Mouse (Mus musculus): Measurements from ENCODE around the gene Gfy. TPM values are rescaled to one million over a fixed set of nuclear protein-coding genes. Genes with fewer than 3 reads are reported as not detected.

Gfy gene
- polyA plus RNA-seq, 1 experiment from 2014 or later = not detected

- H3K9me3 ChIP-seq (ENCODE audit: control insufficient read depth, low read length) = no peaks in the 10 kb centered on the region
- ATAC-seq (ENCODE audit: low FRiP score, low TSS enrichment) = no peak
- peaks cover 42% of the 10 kb centered on the region for H3K36me3 ChIP-seq (ENCODE audit: control insufficient read depth, insufficient read depth, low read length)
- H3K4me2 ChIP-seq (replicated peaks; ENCODE audit: low read depth, low read length) = no peak overlapping the region
- H3K4me1 ChIP-seq (ENCODE audit: control insufficient read depth, insufficient read depth, low read length) = no peaks in the 10 kb centered on the region
- no peak overlapping the region for H3K4me3 ChIP-seq (ENCODE audit: low read length)
- no peak overlapping the region for H3K27ac ChIP-seq (ENCODE audit: low read depth, low read length)
- 90% methylated on average over 3 of the region's 3 CpGs for WGBS
- 0 out of 2 replicates have a peak, but pooled peaks cover 6% of the 10 kb centered on the region for H3K27me3 ChIP-seq (ENCODE audit: control insufficient read depth, insufficient read depth, low read length)
- no peak overlapping the region for H3K9ac ChIP-seq (ENCODE audit: low read depth, low read length)
Observed at GRCm38 (mm10) chr7:45141319-45141718, 38.0 kb downstream of the Gfy start.

GRCm38 (mm10) chr7:45139904-45140723 is 39.3 kb downstream of the Gfy start:
- H3K9ac ChIP-seq (ENCODE audit: low read depth, low read length) = no peak overlapping the region
- no peak overlapping the region for H3K4me3 ChIP-seq (ENCODE audit: low read length)
- WGBS = 75% methylated on average over 8 of the region's 8 CpGs
- no peaks in the 10 kb centered on the region for H3K4me1 ChIP-seq (ENCODE audit: control insufficient read depth, insufficient read depth, low read length)
- no peaks in the 10 kb centered on the region for H3K9me3 ChIP-seq (ENCODE audit: control insufficient read depth, low read length)
- no peak overlapping the region for H3K4me2 ChIP-seq (replicated peaks; ENCODE audit: low read depth, low read length)
- H3K27me3 ChIP-seq (ENCODE audit: control insufficient read depth, insufficient read depth, low read length) = 0 out of 2 replicates have a peak, but pooled peaks cover 6% of the 10 kb centered on the region
- ATAC-seq (ENCODE audit: low FRiP score, low TSS enrichment) = no peak
- peaks cover 31% of the 10 kb centered on the region for H3K36me3 ChIP-seq (ENCODE audit: control insufficient read depth, insufficient read depth, low read length)
- H3K27ac ChIP-seq (ENCODE audit: low read depth, low read length) = no peak overlapping the region

- Histone ChIP-seq H3K9ac (ENCODE audit: low read depth, low read length) (no peak overlapping the region), H3K27me3 (ENCODE audit: control insufficient read depth, insufficient read depth, low read length) (0 out of 2 replicates have a peak, but pooled peaks cover 6% of the 10 kb centered on the region)
Observed at GRCm38 (mm10) chr7:45138403-45138802, 41.0 kb downstream of the Gfy start.

GRCm38 (mm10) chr7:45137171-45138006 is 42.0 kb downstream of the Gfy start:
- no peak overlapping the region for H3K4me3 ChIP-seq (ENCODE audit: low read length)
- H3K9me3 ChIP-seq (ENCODE audit: control insufficient read depth, low read length) = no peaks in the 10 kb centered on the region
- no peak for ATAC-seq (ENCODE audit: low FRiP score, low TSS enrichment)
- no peak overlapping the region for H3K4me2 ChIP-seq (replicated peaks; ENCODE audit: low read depth, low read length)
- H3K36me3 ChIP-seq (ENCODE audit: control insufficient read depth, insufficient read depth, low read length) = peaks cover 9% of the 10 kb centered on the region
- H3K27ac ChIP-seq (ENCODE audit: low read depth, low read length) = no peak overlapping the region
- H3K4me1 ChIP-seq (ENCODE audit: control insufficient read depth, insufficient read depth, low read length) = peaks cover 4% of the 10 kb centered on the region; the same call in 1 of the 2 replicates
- 0 out of 2 replicates have a peak, but pooled peaks cover 6% of the 10 kb centered on the region for H3K27me3 ChIP-seq (ENCODE audit: control insufficient read depth, insufficient read depth, low read length)
- 79% methylated on average over 12 of the region's 12 CpGs for WGBS
- H3K9ac ChIP-seq (ENCODE audit: low read depth, low read length) = no peak overlapping the region

More at GRCm38 (mm10) chr7:45138403-45138802, 41.0 kb downstream of the Gfy start:
- no peak overlapping the region for H3K4me2 ChIP-seq (replicated peaks; ENCODE audit: low read depth, low read length)
- peaks cover 18% of the 10 kb centered on the region for H3K36me3 ChIP-seq (ENCODE audit: control insufficient read depth, insufficient read depth, low read length)
- ATAC-seq (ENCODE audit: low FRiP score, low TSS enrichment) = no peak
- H3K4me1 ChIP-seq (ENCODE audit: control insufficient read depth, insufficient read depth, low read length) = peaks cover 4% of the 10 kb centered on the region; the same call in 1 of the 2 replicates
- H3K9me3 ChIP-seq (ENCODE audit: control insufficient read depth, low read length) = no peaks in the 10 kb centered on the region
- WGBS = 83% methylated on average over 1 of the region's 1 CpGs
- H3K4me3 ChIP-seq (ENCODE audit: low read length) = no peak overlapping the region
- H3K27ac ChIP-seq (ENCODE audit: low read depth, low read length) = no peak overlapping the region

GRCm38 (mm10) chr7:45135993-45136567 is 43.3 kb downstream of the Gfy start, which contains the start of the genes Gm45713 and Flt3l:
Gm45713 (minus strand) TSS chr7:45136231.
Flt3l (minus strand) TSS chr7:45136432.
- Histone ChIP-seq H3K36me3 (ENCODE audit: control insufficient read depth, insufficient read depth, low read length) (no peaks in the 10 kb centered on the region), H3K9me3 (ENCODE audit: control insufficient read depth, low read length) (no peaks in the 10 kb centered on the region), H3K4me3 (ENCODE audit: low read length) (peak within 1 kb of the TSS; percentile 49), H3K9ac (ENCODE audit: low read depth, low read length) (peak within 1 kb of the TSS; percentile 63), H3K4me1 (ENCODE audit: control insufficient read depth, insufficient read depth, low read length) (peaks cover 4% of the 10 kb centered on the region; the same call in 1 of the 2 replicates), H3K4me2 (replicated peaks; ENCODE audit: low read depth, low read length) (peak within 1 kb of the TSS; percentile 67), H3K27me3 (ENCODE audit: control insufficient read depth, insufficient read depth, low read length) (0 out of 2 replicates have a peak, but pooled peaks cover 6% of the 10 kb centered on the region), H3K27ac (ENCODE audit: low read depth, low read length) (no peak within 1 kb of the TSS)
- peak; percentile 87 for ATAC-seq (ENCODE audit: low FRiP score, low TSS enrichment)
- 3% methylated on average over 29 of the region's 29 CpGs for WGBS

GRCm38 (mm10) chr7:45135370-45135769 is 44.0 kb downstream of the Gfy start:
- H3K9ac ChIP-seq (ENCODE audit: low read depth, low read length) = no peak overlapping the region

GRCm38 (mm10) chr7:45134544-45135026 is 44.8 kb downstream of the Gfy start:
- no peak overlapping the region for H3K27ac ChIP-seq (ENCODE audit: low read depth, low read length)
- ATAC-seq (ENCODE audit: low FRiP score, low TSS enrichment) = peak; percentile 9; the same call in 1 of the 2 replicates
- H3K4me3 ChIP-seq (ENCODE audit: low read length) = no peak overlapping the region
- 0 out of 2 replicates have a peak, but pooled peaks cover 6% of the 10 kb centered on the region for H3K27me3 ChIP-seq (ENCODE audit: control insufficient read depth, insufficient read depth, low read length)
- WGBS = 7% methylated on average over 12 of the region's 12 CpGs
- H3K36me3 ChIP-seq (ENCODE audit: control insufficient read depth, insufficient read depth, low read length) = no peaks in the 10 kb centered on the region
- H3K9me3 ChIP-seq (ENCODE audit: control insufficient read depth, low read length) = no peaks in the 10 kb centered on the region
- H3K4me2 ChIP-seq (replicated peaks; ENCODE audit: low read depth, low read length) = no peak overlapping the region
- H3K9ac ChIP-seq (ENCODE audit: low read depth, low read length) = no peak overlapping the region
- peaks cover 8% of the 10 kb centered on the region; the same call in 1 of the 2 replicates for H3K4me1 ChIP-seq (ENCODE audit: control insufficient read depth, insufficient read depth, low read length)

More at GRCm38 (mm10) chr7:45135370-45135769, 44.0 kb downstream of the Gfy start:
- 87% methylated on average over 3 of the region's 3 CpGs for WGBS
- no peak overlapping the region for H3K27ac ChIP-seq (ENCODE audit: low read depth, low read length)
- H3K4me3 ChIP-seq (ENCODE audit: low read length) = no peak overlapping the region
- ATAC-seq (ENCODE audit: low FRiP score, low TSS enrichment) = no peak
- H3K36me3 ChIP-seq (ENCODE audit: control insufficient read depth, insufficient read depth, low read length) = no peaks in the 10 kb centered on the region
- H3K4me2 ChIP-seq (replicated peaks; ENCODE audit: low read depth, low read length) = peak overlapping the region; percentile 67; the same call in 1 of the 2 replicates
- 0 out of 2 replicates have a peak, but pooled peaks cover 6% of the 10 kb centered on the region for H3K27me3 ChIP-seq (ENCODE audit: control insufficient read depth, insufficient read depth, low read length)
- peaks cover 4% of the 10 kb centered on the region; the same call in 1 of the 2 replicates for H3K4me1 ChIP-seq (ENCODE audit: control insufficient read depth, insufficient read depth, low read length)
- H3K9me3 ChIP-seq (ENCODE audit: control insufficient read depth, low read length) = no peaks in the 10 kb centered on the region

GRCm38 (mm10) chr7:45133446-45134159 is 45.8 kb downstream of the Gfy start:
- Histone ChIP-seq H3K4me2 (replicated peaks; ENCODE audit: low read depth, low read length) (no peak overlapping the region), H3K27me3 (ENCODE audit: control insufficient read depth, insufficient read depth, low read length) (0 out of 2 replicates have a peak, but pooled peaks cover 6% of the 10 kb centered on the region), H3K9ac (ENCODE audit: low read depth, low read length) (no peak overlapping the region), H3K4me1 (ENCODE audit: control insufficient read depth, insufficient read depth, low read length) (peaks cover 11% of the 10 kb centered on the region; the same call in 1 of the 2 replicates), H3K4me3 (ENCODE audit: low read length) (no peak overlapping the region), H3K36me3 (ENCODE audit: control insufficient read depth, insufficient read depth, low read length) (no peaks in the 10 kb centered on the region), H3K9me3 (ENCODE audit: control insufficient read depth, low read length) (no peaks in the 10 kb centered on the region), H3K27ac (ENCODE audit: low read depth, low read length) (no peak overlapping the region)
- WGBS = 77% methylated on average over 8 of the region's 8 CpGs
- no peak for ATAC-seq (ENCODE audit: low FRiP score, low TSS enrichment)

All from kidney, embryonic 14.5 days (tissue).